14 mouse cellular contexts compared by ENCODE assay signal in the genomic region with DNA sequence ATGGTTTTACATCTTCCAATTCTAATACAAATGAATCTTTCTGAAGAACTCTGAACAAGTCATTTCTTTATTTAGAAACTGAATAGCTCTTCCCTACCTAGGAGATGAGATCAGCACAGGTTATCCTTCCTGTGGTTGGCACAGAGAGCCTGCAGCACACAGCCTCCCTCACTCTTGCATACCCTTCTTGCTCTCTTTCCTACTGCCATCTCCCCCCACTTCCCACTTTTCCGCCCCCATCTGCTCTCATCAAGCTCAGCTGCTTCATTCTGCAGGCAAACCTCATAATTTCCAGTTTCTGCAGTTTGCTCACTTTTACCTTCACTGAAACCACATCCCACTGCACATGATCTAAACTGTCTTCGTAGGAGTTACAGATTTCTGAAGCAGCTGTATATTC. TPM values are rescaled to one million over a fixed set of nuclear protein-coding genes. Genes with fewer than 3 reads are reported as not detected.
DNase-seq lines count a peak whose midpoint lies in the region; ATAC-seq lines count a peak whose summit lies in the region.
"Had no signal": no experiment of that assay in that cellular context is flagged by ENCODE, and none has a peak within 500 bp of the region (broad histone marks: within the 10 kb centered on the region; RNA-seq: fewer than 3 reads in every experiment).

No protein-coding gene starts in this region.

- ATAC-seq in activated CD4-positive, CD25-positive, alpha-beta regulatory T cell, adult 4 months: peak; percentile 61
- ATAC-seq: intestine, embryonic 15.5 days had no signal

- peak; percentile 28 for DNase-seq in layer of hippocampus, adult 11-12 months (ENCODE audit: low spot score)
- no peak for DNase-seq in layer of hippocampus, postnatal 36 days
- peak; percentile 10 for DNase-seq in CD4-positive helper T cell, adult 2 months (ENCODE audit: low read depth, low spot score)
- DNase-seq in left cerebral cortex, adult 9 months (ENCODE audit: low spot score in 2 of 2): peak; percentile 17 to 57
- DNase-seq in cerebellum, adult 11 months: no peak
- no peak for DNase-seq in yolk sac, embryonic 10.5 days (ENCODE audit: low spot score)
- DNase-seq: adrenal gland, adult 8-10 months; cerebellum, adult 18-20 months; gastrocnemius, postnatal 10 days; lung, embryonic 14.5 days; lung, postnatal 4 days; midbrain, embryonic 14.5 days had no signal

RNA-seq across cellular contexts. Expression of a gene that starts 42.6 kb away (rescaled TPM):
- total RNA-seq in layer of hippocampus, postnatal 36 days (2021): 10 to 100 TPM; 37.8 to 43.5 TPM
- 10 to 100 TPM; 14.4 to 18.7 TPM for polyA plus RNA-seq in activated CD4-positive, CD25-positive, alpha-beta regulatory T cell, adult 4 months (2017; shearing (Covaris generic))

Comparison
In these comparisons a context has a peak if more than half of its experiments do, and no peak if none do; other contexts are left out.
1. DNase-seq: peak in layer of hippocampus, adult 11-12 months (single experiment), CD4-positive helper T cell, adult 2 months (single experiment) and left cerebral cortex, adult 9 months (2 of 2); none in layer of hippocampus, postnatal 36 days (0 of 2), cerebellum, adult 11 months (single experiment) and yolk sac, embryonic 10.5 days (single experiment).